Mouse (Mus musculus) G1E (cell line): ENCODE measurements at regions not wholly inside any gene's neighbourhood (a gene's known extent, or its start where the extent isn't known, plus 50 kb on each side); places are given as distances from the start of the nearest gene placed in this dataset.

Source experiments
- ATAC-seq: 2 replicates; pipeline ENCODE4 v1.8.0; 2016; ENCODE audit warnings: mild to moderate bottlenecking; ENCODE audit not compliant: insufficient number of reproducible peaks, poor library complexity, low FRiP score, severe bottlenecking; ENCODE audit errors: extremely low read depth
- DNase-seq: peaks from one replicate; pipeline ENCODE4 v3.0.0; 2012; ENCODE audit warnings: low spot score
- H3K27me3 ChIP-seq: 2 replicates; pipeline ENCODE4 v1.6.1; 2012; ENCODE audit warnings: mild to moderate bottlenecking, low read length, inconsistent platforms; ENCODE audit not compliant: insufficient read depth
- H3K36me3 ChIP-seq: replicated peaks from 2 replicates; pipeline ENCODE3; 2012; ENCODE audit warnings: mild to moderate bottlenecking, inconsistent platforms
- H3K4me1 ChIP-seq: 2 replicates; pipeline ENCODE4 v1.6.1; 2012; ENCODE audit warnings: low read depth, low read length, inconsistent platforms, mixed read lengths; ENCODE audit not compliant: insufficient read depth
- H3K4me3 ChIP-seq: 2 replicates; pipeline ENCODE4 v1.5.1; 2012; ENCODE audit warnings: low read depth, mild to moderate bottlenecking, inconsistent platforms, low read length, moderate library complexity, mixed read lengths
- H3K9me3 ChIP-seq: replicated peaks from 2 replicates; pipeline ENCODE4 v1.6.1; 2012; ENCODE audit warnings: inconsistent platforms
- CTCF ChIP-seq: IDR thresholded peaks from 2 replicates; pipeline ENCODE4 v1.5.1; 2012; ENCODE audit warnings: low read depth, low read length, inconsistent platforms, mixed read lengths
- GATA1 ChIP-seq: IDR thresholded peaks from 2 replicates; pipeline ENCODE4 v1.6.1; 2012; ENCODE audit warnings: borderline replicate concordance, low read length, inconsistent platforms, mixed read lengths
- GATA2 ChIP-seq: IDR thresholded peaks from 2 replicates; pipeline ENCODE4 v1.6.1; 2012; ENCODE audit warnings: low read depth, low read length, inconsistent platforms, borderline replicate concordance
- POLR2AphosphoS5 ChIP-seq: IDR thresholded peaks from 2 replicates; pipeline ENCODE4 v1.6.1; 2012; ENCODE audit warnings: low read depth, low read length, inconsistent platforms; ENCODE audit not compliant: insufficient replicate concordance
- TAL1 ChIP-seq: conservative IDR thresholded peaks from 2 replicates; pipeline ENCODE4 v1.6.1; 2012; ENCODE audit warnings: low read depth, low read length, inconsistent platforms, mixed read lengths

GRCm38 (mm10) chr6:31090288-31090687 is 131.4 kb upstream of the Klf14 start:
- Histone ChIP-seq H3K36me3 (peaks cover 78% of the 10 kb centered on the region), H3K4me1 (peaks cover 5% of the 10 kb centered on the region), H3K9me3 (no peaks in the 10 kb centered on the region), H3K4me3 (no peak overlapping the region), H3K27me3 (0 out of 2 replicates have a peak, but pooled peaks cover 2% of the 10 kb centered on the region)
- TF ChIP-seq GATA1 (no peak), TAL1 (no peak), GATA2 (no peak), CTCF (no peak)
- DNase-seq: no peak
- no peak for ATAC-seq

DNA sequence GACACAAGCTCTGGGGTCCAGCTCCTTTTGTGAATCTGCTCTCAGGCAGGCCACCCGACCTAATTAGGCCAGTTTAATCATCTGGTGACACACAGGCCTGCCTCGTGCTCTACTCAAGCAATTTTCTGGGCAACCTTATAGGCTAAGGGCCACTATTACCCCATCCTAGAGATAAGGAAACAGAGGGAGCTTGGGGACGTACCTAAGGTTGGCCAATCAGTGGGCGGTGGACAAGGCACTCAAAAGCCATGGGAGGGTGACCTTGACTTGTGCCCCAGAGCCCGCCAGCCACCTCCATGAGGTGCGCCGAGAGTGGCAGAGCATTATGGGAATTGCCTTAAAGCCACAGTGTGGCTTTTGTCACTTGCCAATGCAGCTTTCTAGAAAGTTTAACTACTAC is 131.9 kb upstream of the Klf14 start:
- Histone ChIP-seq H3K27me3 (0 out of 2 replicates have a peak, but pooled peaks cover 2% of the 10 kb centered on the region), H3K4me1 (peaks cover 4% of the 10 kb centered on the region; the same call in 1 of the 2 replicates), H3K36me3 (peaks cover 81% of the 10 kb centered on the region), H3K9me3 (no peaks in the 10 kb centered on the region), H3K4me3 (no peak overlapping the region)
- ATAC-seq (no peak), DNase-seq (no peak)
- TF ChIP-seq POLR2AphosphoS5: no peak
- no peak for TF ChIP-seq TAL1
- TF ChIP-seq GATA1: no peak
- no peak for TF ChIP-seq CTCF
- TF ChIP-seq GATA2: no peak

GRCm38 (mm10) chr6:31092324-31092723 is 133.4 kb upstream of the Klf14 start:
- DNase-seq (no peak), ATAC-seq (no peak)
- H3K9me3 ChIP-seq: no peaks in the 10 kb centered on the region
- H3K27me3 ChIP-seq: peaks cover 9% of the 10 kb centered on the region; the same call in 1 of the 2 replicates
- peaks cover 80% of the 10 kb centered on the region for H3K36me3 ChIP-seq
- H3K4me1 ChIP-seq: no peaks in the 10 kb centered on the region
- TF ChIP-seq GATA1: no peak
- TF ChIP-seq GATA2: no peak
- no peak for TF ChIP-seq TAL1
- no peak for TF ChIP-seq CTCF
- no peak for TF ChIP-seq POLR2AphosphoS5
- H3K4me3 ChIP-seq: no peak overlapping the region

DNA sequence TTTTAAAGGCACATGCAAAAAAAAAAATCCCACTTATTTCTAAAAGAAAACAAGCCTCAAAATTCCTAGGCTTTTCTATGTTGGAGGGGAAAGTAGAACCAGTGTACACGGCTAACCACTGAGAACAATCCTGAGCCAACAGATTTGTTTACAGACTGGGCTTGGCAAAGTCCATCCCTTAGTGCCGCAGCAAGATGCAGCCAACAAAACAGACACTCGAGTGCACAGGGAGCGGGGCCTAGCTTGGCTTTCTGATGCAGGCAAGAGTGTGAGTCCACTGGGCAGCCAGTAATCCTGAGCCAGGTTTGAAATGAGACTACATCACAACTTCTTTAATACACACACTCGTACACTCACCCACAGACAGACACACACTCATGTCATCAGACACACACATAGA is 133.9 kb upstream of the Klf14 start:
- TF ChIP-seq CTCF: no peak
- no peak for TF ChIP-seq TAL1
- no peak for TF ChIP-seq GATA2
- TF ChIP-seq POLR2AphosphoS5: no peak
- TF ChIP-seq GATA1: no peak
- no peak for DNase-seq
- ATAC-seq: no peak
- H3K27me3 ChIP-seq: peaks cover 8% of the 10 kb centered on the region; the same call in 1 of the 2 replicates
- H3K4me1 ChIP-seq: no peaks in the 10 kb centered on the region
- no peaks in the 10 kb centered on the region for H3K9me3 ChIP-seq
- no peak overlapping the region for H3K4me3 ChIP-seq
- peaks cover 78% of the 10 kb centered on the region for H3K36me3 ChIP-seq

GRCm38 (mm10) chr6:31095943-31096714 is 137.3 kb upstream of the Klf14 start:
- H3K9me3 ChIP-seq: no peaks in the 10 kb centered on the region

GRCm38 (mm10) chr6:31096787-31097186 is 137.9 kb upstream of the Klf14 start:
- Histone ChIP-seq H3K36me3 (peaks cover 75% of the 10 kb centered on the region), H3K27me3 (peaks cover 14% of the 10 kb centered on the region; the same call in 1 of the 2 replicates), H3K4me3 (no peak overlapping the region), H3K9me3 (no peaks in the 10 kb centered on the region), H3K4me1 (no peaks in the 10 kb centered on the region)
- TF ChIP-seq GATA1 (no peak), CTCF (no peak), GATA2 (no peak), TAL1 (no peak), POLR2AphosphoS5 (no peak)
- no peak for DNase-seq
- no peak for ATAC-seq

More at GRCm38 (mm10) chr6:31095943-31096714, 137.3 kb upstream of the Klf14 start:
- no peak for TF ChIP-seq GATA2
- no peak for TF ChIP-seq POLR2AphosphoS5
- no peak for TF ChIP-seq GATA1
- no peak for TF ChIP-seq CTCF
- no peak for TF ChIP-seq TAL1
- Histone ChIP-seq H3K27me3 (peaks cover 14% of the 10 kb centered on the region; the same call in 1 of the 2 replicates), H3K36me3 (peaks cover 75% of the 10 kb centered on the region), H3K4me3 (no peak overlapping the region), H3K4me1 (no peaks in the 10 kb centered on the region)
- ATAC-seq: no peak
- DNase-seq: no peak

DNA sequence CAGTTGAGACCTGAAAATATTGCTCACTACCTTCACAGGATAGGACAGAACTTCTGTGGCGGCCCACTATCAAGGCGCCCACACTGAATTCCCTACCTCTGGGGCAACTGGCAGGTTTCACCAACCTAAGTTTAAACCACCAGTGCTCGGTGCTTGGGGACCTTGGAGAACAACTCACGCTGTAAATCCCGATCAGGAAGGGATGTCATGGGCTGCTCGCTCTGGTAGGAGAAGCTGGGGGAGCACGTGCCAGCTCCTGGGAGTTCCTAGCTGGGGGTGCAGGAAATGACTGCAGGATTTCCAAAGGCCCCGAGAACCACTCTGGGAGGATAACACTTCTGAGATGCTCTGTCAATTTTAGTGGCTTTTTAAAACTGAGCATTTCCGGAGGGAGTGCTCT is 138.4 kb upstream of the Klf14 start:
- no peak for DNase-seq
- Histone ChIP-seq H3K4me1 (no peaks in the 10 kb centered on the region), H3K9me3 (no peaks in the 10 kb centered on the region), H3K27me3 (peaks cover 14% of the 10 kb centered on the region; the same call in 1 of the 2 replicates), H3K36me3 (peaks cover 76% of the 10 kb centered on the region), H3K4me3 (no peak overlapping the region)
- ATAC-seq: no peak
- TF ChIP-seq CTCF (no peak), TAL1 (no peak), POLR2AphosphoS5 (no peak), GATA2 (no peak), GATA1 (no peak)
